Mouse (Mus musculus) CD4-positive, CD25-positive, alpha-beta regulatory T cell (primary cell): Measurements from ENCODE around the gene A3galt2. TPM values are rescaled to one million over a fixed set of nuclear protein-coding genes. Genes with fewer than 3 reads are reported as not detected.

Experiments
- polyA plus RNA-seq: library from polyadenylated mRNA; unstranded; fragments of 100-300 nt; shearing (Covaris generic); gene quantifications from one replicate; pipeline ENCODE4 v1.2.1, GENCODE M21; 2017

Gene A3galt2
- polyA plus RNA-seq: 0.13 TPM

DNA sequence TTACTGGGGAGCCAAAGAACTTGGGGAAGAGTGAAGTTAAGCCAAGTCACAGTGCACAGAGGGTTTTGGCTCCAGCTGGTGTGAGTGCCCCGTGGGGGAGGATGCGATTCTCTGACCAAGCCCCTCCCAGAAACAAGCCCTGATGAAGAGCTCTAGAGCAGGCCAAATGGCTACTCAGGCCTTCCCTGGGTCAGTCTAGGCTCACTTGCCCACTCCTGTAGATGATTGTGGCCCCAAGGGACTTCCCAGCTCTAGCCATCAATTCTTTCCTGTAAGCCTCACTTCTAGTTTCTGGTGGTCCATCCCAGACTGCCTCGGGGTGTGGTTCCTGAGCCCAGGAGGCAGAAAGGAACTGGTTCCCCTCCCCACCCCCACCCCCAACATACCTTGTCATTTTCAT lies at the start of gene A3galt2:
A3galt2 (plus strand) TSS at position 301 of the 400 bp plus-strand sequence.

DNA sequence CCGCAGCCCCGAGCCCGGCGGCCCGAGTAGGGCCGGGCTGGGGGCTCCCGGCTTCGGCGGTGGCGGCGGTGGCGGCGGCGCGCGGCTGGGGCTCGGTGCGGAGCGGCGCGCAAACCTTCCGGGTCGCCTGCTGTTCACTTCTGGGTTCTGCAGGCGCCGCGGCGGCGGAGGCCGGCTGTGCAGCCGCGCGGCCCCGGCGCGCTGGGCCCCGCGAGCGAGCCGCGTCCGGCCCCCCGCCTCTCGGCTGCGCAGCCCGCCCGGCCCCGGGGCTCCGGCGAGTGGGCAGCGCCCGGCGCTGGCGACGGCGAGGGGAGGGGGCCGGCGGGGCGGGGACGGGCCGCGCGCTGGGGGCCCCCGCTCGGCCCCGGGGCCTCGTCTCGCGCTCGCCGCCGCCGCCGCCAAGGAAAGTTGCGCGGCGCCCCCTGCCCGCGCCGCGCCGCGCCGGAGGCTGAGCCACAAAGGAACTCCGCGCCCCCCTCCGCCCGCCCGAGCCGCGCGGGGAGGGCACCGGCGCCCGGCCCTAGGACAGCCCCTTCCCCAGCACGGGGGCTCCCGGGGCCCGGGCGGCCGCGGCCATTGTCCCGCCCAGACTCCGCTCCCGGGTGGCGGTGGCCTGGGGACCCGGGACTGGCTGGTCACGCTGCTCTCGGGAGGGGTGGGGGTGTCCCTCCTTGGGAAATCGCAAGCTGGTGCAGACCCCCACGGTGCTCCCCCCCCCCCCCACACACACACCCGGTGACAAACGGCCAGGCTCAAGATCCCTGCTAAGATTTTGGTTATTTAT lies 51.1 kb downstream of the A3galt2 start, which contains the start of gene Zfp362:
Zfp362 (minus strand) TSS at position 3 of the 784 bp plus-strand sequence.

Other genes with a start within 250 kb of the A3galt2 start
- 11.1 TPM for gene Zscan20, start 145.3 kb upstream of the A3galt2 start, polyA plus RNA-seq
- 4.2 TPM for gene Tlr12, start 136.7 kb upstream of the A3galt2 start, polyA plus RNA-seq
- 131 TPM for gene Phc2, start 100.7 kb upstream of the A3galt2 start, polyA plus RNA-seq
- gene Zfp362, start 50.7 kb downstream of the A3galt2 start, polyA plus RNA-seq: 34.7 TPM
- gene Trim62, start 128.2 kb downstream of the A3galt2 start, polyA plus RNA-seq: 12.4 TPM
- gene Azin2, start 207.1 kb downstream of the A3galt2 start, polyA plus RNA-seq: 0.35 TPM
- 141 TPM for gene Ak2, start 236.6 kb downstream of the A3galt2 start, polyA plus RNA-seq